Mouse (Mus musculus): ENCODE measurements around the gene Zrsr1. TPM values are rescaled to one million over a fixed set of nuclear protein-coding genes. Genes with fewer than 3 reads are reported as not detected.
A peak's percentile ranks its signal among the peaks of the same experiment; 100 is the strongest.

Zrsr1 gene
- polyA plus RNA-seq, 1 experiment: not detected

- peaks cover 10% of the 10 kb centered on the region; the same call in 1 of the 2 replicates for H3K4me1 ChIP-seq (ENCODE audit: control insufficient read depth, insufficient read depth, low read length)
- peak overlapping the region; percentile 59; the same call in 1 of the 2 replicates for H3K4me3 ChIP-seq (ENCODE audit: insufficient read depth, low read depth, low read length)
- 40% methylated on average over 4 of the region's 4 CpGs for WGBS
- no peak overlapping the region for H3K27ac ChIP-seq (ENCODE audit: insufficient read depth, low read depth, low read length)
- no peak for TF ChIP-seq CTCF (IDR thresholded peaks at IDR 0.05; ENCODE audit: insufficient read depth, low read depth, low read length)
- no peak for TF ChIP-seq POLR2A (IDR thresholded peaks at IDR 0.05; ENCODE audit: insufficient read depth, low read depth, low read length)
Measured at GRCm38 (mm10) chr11:22981041-22981440, 9.2 kb downstream of the Zrsr1 start.

GRCm38 (mm10) chr11:22981543-22981950 is 9.7 kb downstream of the Zrsr1 start:
- no peak for TF ChIP-seq CTCF (IDR thresholded peaks at IDR 0.05; ENCODE audit: insufficient read depth, low read depth, low read length)
- TF ChIP-seq POLR2A (IDR thresholded peaks at IDR 0.05; ENCODE audit: insufficient read depth, low read depth, low read length): no peak
- WGBS: 2% methylated on average over 12 of the region's 12 CpGs
- Histone ChIP-seq H3K4me3 (ENCODE audit: insufficient read depth, low read depth, low read length) (peak overlapping the region; percentile 59), H3K4me1 (ENCODE audit: control insufficient read depth, insufficient read depth, low read length) (peaks cover 10% of the 10 kb centered on the region; the same call in 1 of the 2 replicates), H3K27ac (ENCODE audit: insufficient read depth, low read depth, low read length) (peak overlapping the region; percentile 55)

GRCm38 (mm10) chr11:22981984-22982757 is 10.4 kb downstream of the Zrsr1 start, which contains the start of the genes Gm28048 and Commd1:
Gene Gm28048, minus strand, starts transcription at chr11:22982090.
Gene Commd1, minus strand, starts transcription at chr11:22982382.
- 1% methylated on average over 42 of the region's 42 CpGs for WGBS
- Histone ChIP-seq H3K4me3 (ENCODE audit: insufficient read depth, low read depth, low read length) (peak within 1 kb of the TSS; percentile 59), H3K27ac (ENCODE audit: insufficient read depth, low read depth, low read length) (peak within 1 kb of the TSS; percentile 55), H3K4me1 (ENCODE audit: control insufficient read depth, insufficient read depth, low read length) (peaks cover 10% of the 10 kb centered on the region; the same call in 1 of the 2 replicates)
- TF ChIP-seq POLR2A (IDR thresholded peaks at IDR 0.05; ENCODE audit: insufficient read depth, low read depth, low read length): peak; percentile 89
- TF ChIP-seq CTCF (IDR thresholded peaks at IDR 0.05; ENCODE audit: insufficient read depth, low read depth, low read length): peak; percentile 61

- no peak overlapping the region for H3K4me3 ChIP-seq (ENCODE audit: insufficient read depth, low read depth, low read length)
- 58% methylated on average over 6 of the region's 6 CpGs for WGBS
Measured at GRCm38 (mm10) chr11:22982846-22983245, 11.0 kb downstream of the Zrsr1 start.

GRCm38 (mm10) chr11:22985510-22985909 is 13.7 kb downstream of the Zrsr1 start:
- Histone ChIP-seq H3K4me3 (ENCODE audit: insufficient read depth, low read depth, low read length) (no peak overlapping the region), H3K4me1 (ENCODE audit: control insufficient read depth, insufficient read depth, low read length) (peaks cover 6% of the 10 kb centered on the region; the same call in 1 of the 2 replicates), H3K27ac (ENCODE audit: insufficient read depth, low read depth, low read length) (no peak overlapping the region)
- WGBS: 87% methylated on average over 3 of the region's 3 CpGs
- TF ChIP-seq CTCF (IDR thresholded peaks at IDR 0.05; ENCODE audit: insufficient read depth, low read depth, low read length) (no peak), POLR2A (IDR thresholded peaks at IDR 0.05; ENCODE audit: insufficient read depth, low read depth, low read length) (no peak)

More at GRCm38 (mm10) chr11:22982846-22983245, 11.0 kb downstream of the Zrsr1 start:
- Histone ChIP-seq H3K4me1 (ENCODE audit: control insufficient read depth, insufficient read depth, low read length) (peaks cover 10% of the 10 kb centered on the region; the same call in 1 of the 2 replicates), H3K27ac (ENCODE audit: insufficient read depth, low read depth, low read length) (no peak overlapping the region)
- TF ChIP-seq POLR2A (IDR thresholded peaks at IDR 0.05; ENCODE audit: insufficient read depth, low read depth, low read length) (no peak), CTCF (IDR thresholded peaks at IDR 0.05; ENCODE audit: insufficient read depth, low read depth, low read length) (no peak)

GRCm38 (mm10) chr11:22987357-22987756 is 15.6 kb downstream of the Zrsr1 start:
- TF ChIP-seq CTCF (IDR thresholded peaks at IDR 0.05; ENCODE audit: insufficient read depth, low read depth, low read length): no peak
- TF ChIP-seq POLR2A (IDR thresholded peaks at IDR 0.05; ENCODE audit: insufficient read depth, low read depth, low read length): no peak
- no peak overlapping the region for H3K4me3 ChIP-seq (ENCODE audit: insufficient read depth, low read depth, low read length)
- H3K4me1 ChIP-seq (ENCODE audit: control insufficient read depth, insufficient read depth, low read length): peaks cover 2% of the 10 kb centered on the region; the same call in 1 of the 2 replicates
- WGBS: 39% methylated on average over 2 of the region's 2 CpGs
- H3K27ac ChIP-seq (ENCODE audit: insufficient read depth, low read depth, low read length): no peak overlapping the region

- H3K27ac ChIP-seq (ENCODE audit: insufficient read depth, low read depth, low read length): no peak overlapping the region
- no peak for TF ChIP-seq CTCF (IDR thresholded peaks at IDR 0.05; ENCODE audit: insufficient read depth, low read depth, low read length)
- no peak for TF ChIP-seq POLR2A (IDR thresholded peaks at IDR 0.05; ENCODE audit: insufficient read depth, low read depth, low read length)
- no peak overlapping the region for H3K4me3 ChIP-seq (ENCODE audit: insufficient read depth, low read depth, low read length)
- H3K4me1 ChIP-seq (ENCODE audit: control insufficient read depth, insufficient read depth, low read length): peaks cover 2% of the 10 kb centered on the region; the same call in 1 of the 2 replicates
- 42% methylated on average over 1 of the region's 1 CpGs for WGBS
Measured at GRCm38 (mm10) chr11:22989786-22990185, 18.0 kb downstream of the Zrsr1 start.

GRCm38 (mm10) chr11:22990393-22991126 is 18.8 kb downstream of the Zrsr1 start, which contains the start of gene Cct4:
Gene Cct4, plus strand, starts transcription at chr11:22990519.
- H3K4me3 ChIP-seq (ENCODE audit: insufficient read depth, low read depth, low read length): peak within 1 kb of the TSS; percentile 74
- H3K4me1 ChIP-seq (ENCODE audit: control insufficient read depth, insufficient read depth, low read length): peaks cover 2% of the 10 kb centered on the region; the same call in 1 of the 2 replicates
- peak; percentile 81 for TF ChIP-seq POLR2A (IDR thresholded peaks at IDR 0.05; ENCODE audit: insufficient read depth, low read depth, low read length)
- no peak for TF ChIP-seq CTCF (IDR thresholded peaks at IDR 0.05; ENCODE audit: insufficient read depth, low read depth, low read length)
- WGBS: under 1% methylated on average over 66 of the region's 66 CpGs
- H3K27ac ChIP-seq (ENCODE audit: insufficient read depth, low read depth, low read length): peak within 1 kb of the TSS; percentile 66; the same call in 1 of the 2 replicates
